Mouse (Mus musculus): ENCODE results near the gene Acadsb. TPM values are rescaled to one million over a fixed set of nuclear protein-coding genes. Genes with fewer than 3 reads are reported as not detected.

Gene Acadsb
- polyA plus RNA-seq, 1 experiment = 0.96 TPM

DNA sequence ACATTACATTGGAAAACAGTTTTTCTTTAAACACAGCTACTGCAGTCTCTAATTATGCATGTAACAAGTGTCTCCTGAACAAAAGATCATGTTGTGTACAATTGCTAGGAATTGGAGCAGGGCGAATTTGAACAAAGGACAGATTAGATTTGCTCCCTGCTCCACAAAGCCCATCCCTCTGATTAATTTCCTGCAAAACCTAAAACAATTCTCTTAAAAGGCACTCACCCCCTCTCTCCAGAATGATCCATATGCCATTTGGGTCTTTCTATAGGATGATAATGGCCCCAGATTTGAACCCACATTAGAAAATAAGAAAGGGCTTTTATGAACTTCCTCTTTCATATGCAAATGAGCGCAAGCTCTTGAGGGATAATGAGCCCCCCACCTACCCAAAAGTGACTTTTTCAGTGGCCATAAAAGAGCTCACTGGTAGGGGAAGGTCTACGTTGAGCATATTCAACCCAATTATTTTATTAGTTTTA is 54.8 kb downstream of the Acadsb start:
- no peak overlapping the region for H3K27ac ChIP-seq (ENCODE audit: insufficient read depth, low read depth, low read length)
- no peaks in the 10 kb centered on the region for H3K4me1 ChIP-seq (ENCODE audit: control insufficient read depth, insufficient read depth, insufficient read length, low read length)
- H3K4me3 ChIP-seq (ENCODE audit: low read depth, low read length) = no peak overlapping the region
- H3K27me3 ChIP-seq (ENCODE audit: control insufficient read depth, insufficient read depth, low read length) = no peaks in the 10 kb centered on the region
- TF ChIP-seq POLR2A (IDR thresholded peaks at IDR 0.05; ENCODE audit: low read depth, low read length) (no peak), CTCF (IDR thresholded peaks at IDR 0.05; ENCODE audit: extremely low read depth, insufficient read length, insufficient replicate concordance, low read depth, low read length) (no peak)
- 67% methylated on average over 3 of the region's 3 CpGs for WGBS
- H3K36me3 ChIP-seq (ENCODE audit: control insufficient read depth, insufficient read depth, low read length) = no peaks in the 10 kb centered on the region

GRCm38 (mm10) chr7:131465735-131466134 is 55.3 kb downstream of the Acadsb start:
- H3K27ac ChIP-seq (ENCODE audit: insufficient read depth, low read depth, low read length) = no peak overlapping the region
- no peaks in the 10 kb centered on the region for H3K27me3 ChIP-seq (ENCODE audit: control insufficient read depth, insufficient read depth, low read length)
- H3K4me1 ChIP-seq (ENCODE audit: control insufficient read depth, insufficient read depth, insufficient read length, low read length) = no peaks in the 10 kb centered on the region
- TF ChIP-seq CTCF (IDR thresholded peaks at IDR 0.05; ENCODE audit: extremely low read depth, insufficient read length, insufficient replicate concordance, low read depth, low read length) (no peak), POLR2A (IDR thresholded peaks at IDR 0.05; ENCODE audit: low read depth, low read length) (no peak)
- 48% methylated on average over 3 of the region's 3 CpGs for WGBS
- no peaks in the 10 kb centered on the region for H3K36me3 ChIP-seq (ENCODE audit: control insufficient read depth, insufficient read depth, low read length)
- H3K4me3 ChIP-seq (ENCODE audit: low read depth, low read length) = no peak overlapping the region

DNA sequence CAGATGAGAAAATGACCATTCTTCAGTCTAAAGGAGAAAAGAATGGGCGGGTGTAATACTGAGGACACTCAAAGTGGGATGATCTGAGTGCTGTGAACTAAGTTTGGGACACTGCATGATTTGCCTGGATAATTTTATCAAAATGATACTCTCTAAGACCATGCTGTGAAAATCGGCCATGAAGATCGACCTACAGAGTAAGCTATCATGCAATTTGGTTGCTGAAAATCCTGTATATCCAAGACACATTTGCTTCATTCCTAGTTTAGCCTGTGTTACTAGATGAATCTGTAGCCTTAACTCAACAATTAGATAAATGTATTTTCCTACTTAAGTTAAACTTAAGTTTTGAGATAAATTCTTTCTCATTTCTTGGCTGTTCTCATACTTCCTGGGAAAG is 56.9 kb downstream of the Acadsb start:
- no peaks in the 10 kb centered on the region for H3K4me1 ChIP-seq (ENCODE audit: control insufficient read depth, insufficient read depth, insufficient read length, low read length)
- TF ChIP-seq POLR2A (IDR thresholded peaks at IDR 0.05; ENCODE audit: low read depth, low read length) (no peak), CTCF (IDR thresholded peaks at IDR 0.05; ENCODE audit: extremely low read depth, insufficient read length, insufficient replicate concordance, low read depth, low read length) (no peak)
- no peaks in the 10 kb centered on the region for H3K36me3 ChIP-seq (ENCODE audit: control insufficient read depth, insufficient read depth, low read length)
- H3K27me3 ChIP-seq (ENCODE audit: control insufficient read depth, insufficient read depth, low read length) = no peaks in the 10 kb centered on the region
- H3K27ac ChIP-seq (ENCODE audit: insufficient read depth, low read depth, low read length) = no peak overlapping the region
- 72% methylated on average over 3 of the region's 3 CpGs for WGBS
- H3K4me3 ChIP-seq (ENCODE audit: low read depth, low read length) = no peak overlapping the region

DNA sequence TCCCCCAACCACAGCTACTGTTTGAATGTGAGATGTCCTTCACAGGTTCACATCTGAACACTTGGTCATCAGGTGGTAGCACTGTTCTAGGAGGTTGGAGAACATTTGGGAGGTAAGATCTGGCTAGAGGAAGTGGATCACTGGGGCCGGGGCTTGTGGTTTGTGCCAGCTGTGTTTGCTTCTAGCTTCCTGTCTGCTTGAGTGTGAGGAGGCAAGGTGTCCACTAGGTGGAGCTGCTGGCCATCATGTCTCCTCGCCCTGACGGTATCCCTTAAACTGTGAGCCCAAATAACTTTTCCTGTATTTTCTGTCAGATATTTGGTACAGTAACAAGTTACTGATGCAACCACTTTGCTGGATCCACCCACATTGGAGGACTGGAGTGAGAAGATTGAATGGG is 59.1 kb downstream of the Acadsb start:
- TF ChIP-seq POLR2A (IDR thresholded peaks at IDR 0.05; ENCODE audit: low read depth, low read length) (no peak), CTCF (IDR thresholded peaks at IDR 0.05; ENCODE audit: extremely low read depth, insufficient read length, insufficient replicate concordance, low read depth, low read length) (peak; percentile 55; the same call in 1 of the 2 replicates)
- no peaks in the 10 kb centered on the region for H3K27me3 ChIP-seq (ENCODE audit: control insufficient read depth, insufficient read depth, low read length)
- 64% methylated on average over 3 of the region's 3 CpGs for WGBS
- H3K27ac ChIP-seq (ENCODE audit: insufficient read depth, low read depth, low read length) = no peak overlapping the region
- no peak overlapping the region for H3K4me3 ChIP-seq (ENCODE audit: low read depth, low read length)
- H3K4me1 ChIP-seq (ENCODE audit: control insufficient read depth, insufficient read depth, insufficient read length, low read length) = no peaks in the 10 kb centered on the region
- no peaks in the 10 kb centered on the region for H3K36me3 ChIP-seq (ENCODE audit: control insufficient read depth, insufficient read depth, low read length)

- H3K27ac ChIP-seq (ENCODE audit: insufficient read depth, low read depth, low read length) = no peak overlapping the region
- 86% methylated on average over 5 of the region's 5 CpGs for WGBS
- no peaks in the 10 kb centered on the region for H3K27me3 ChIP-seq (ENCODE audit: control insufficient read depth, insufficient read depth, low read length)
- H3K4me1 ChIP-seq (ENCODE audit: control insufficient read depth, insufficient read depth, insufficient read length, low read length) = no peaks in the 10 kb centered on the region
- TF ChIP-seq POLR2A (IDR thresholded peaks at IDR 0.05; ENCODE audit: low read depth, low read length) (no peak), CTCF (IDR thresholded peaks at IDR 0.05; ENCODE audit: extremely low read depth, insufficient read length, insufficient replicate concordance, low read depth, low read length) (no peak)
- no peaks in the 10 kb centered on the region for H3K36me3 ChIP-seq (ENCODE audit: control insufficient read depth, insufficient read depth, low read length)
- H3K4me3 ChIP-seq (ENCODE audit: low read depth, low read length) = no peak overlapping the region
Measured at GRCm38 (mm10) chr7:131471551-131471950, 61.1 kb downstream of the Acadsb start.

DNA sequence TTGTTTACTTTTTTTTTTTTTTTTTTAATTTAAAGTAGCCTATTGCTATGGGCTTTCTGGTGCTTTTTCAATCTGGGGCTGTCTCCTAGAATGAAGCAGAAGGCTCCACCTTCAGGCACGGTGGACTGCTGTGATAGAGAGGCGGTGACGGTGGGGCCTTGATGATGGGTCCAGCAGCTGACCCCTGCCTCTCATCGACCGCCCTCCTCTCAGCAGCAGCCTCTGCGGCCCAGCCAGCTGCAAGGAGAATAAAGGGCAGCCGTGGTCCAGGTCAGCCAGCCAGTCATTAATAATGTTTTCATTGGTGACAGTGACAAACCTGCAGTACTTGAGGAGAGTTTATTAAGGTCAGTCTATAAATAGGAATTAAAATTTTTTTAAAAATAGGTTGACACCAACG is 66.7 kb downstream of the Acadsb start:
- no peak for TF ChIP-seq POLR2A (IDR thresholded peaks at IDR 0.05; ENCODE audit: low read depth, low read length)
- no peak for TF ChIP-seq CTCF (IDR thresholded peaks at IDR 0.05; ENCODE audit: extremely low read depth, insufficient read length, insufficient replicate concordance, low read depth, low read length)
- Histone ChIP-seq H3K27ac (ENCODE audit: insufficient read depth, low read depth, low read length) (no peak overlapping the region), H3K4me3 (ENCODE audit: low read depth, low read length) (no peak overlapping the region), H3K4me1 (ENCODE audit: control insufficient read depth, insufficient read depth, insufficient read length, low read length) (no peaks in the 10 kb centered on the region), H3K27me3 (ENCODE audit: control insufficient read depth, insufficient read depth, low read length) (no peaks in the 10 kb centered on the region), H3K36me3 (ENCODE audit: control insufficient read depth, insufficient read depth, low read length) (no peaks in the 10 kb centered on the region)
- 37% methylated on average over 8 of the region's 8 CpGs for WGBS

- H3K4me1 ChIP-seq (ENCODE audit: control insufficient read depth, insufficient read depth, insufficient read length, low read length) = no peaks in the 10 kb centered on the region
- H3K4me3 ChIP-seq (ENCODE audit: low read depth, low read length) = no peak overlapping the region
- WGBS = 93% methylated on average over 5 of the region's 5 CpGs
- H3K27ac ChIP-seq (ENCODE audit: insufficient read depth, low read depth, low read length) = no peak overlapping the region
- TF ChIP-seq POLR2A (IDR thresholded peaks at IDR 0.05; ENCODE audit: low read depth, low read length) (no peak), CTCF (IDR thresholded peaks at IDR 0.05; ENCODE audit: extremely low read depth, insufficient read length, insufficient replicate concordance, low read depth, low read length) (no peak)
- no peaks in the 10 kb centered on the region for H3K27me3 ChIP-seq (ENCODE audit: control insufficient read depth, insufficient read depth, low read length)
- no peaks in the 10 kb centered on the region for H3K36me3 ChIP-seq (ENCODE audit: control insufficient read depth, insufficient read depth, low read length)
Measured at GRCm38 (mm10) chr7:131478403-131478802, 68.0 kb downstream of the Acadsb start.

Other genes starting within 250 kb of the Acadsb start
- 2.0 TPM in 1 of 2 replicates, not detected in the other for gene 5430419D17Rik, start 236.2 kb upstream of the Acadsb start, polyA plus RNA-seq (2012; rRNA removed)
- gene Cuzd1, start 88.3 kb upstream of the Acadsb start, polyA plus RNA-seq (2012; rRNA removed) = 0.09 and 56.5 TPM in 2 replicates
- not detected in 2 replicates for gene Fam24b, start 81.1 kb upstream of the Acadsb start, polyA plus RNA-seq (2012; rRNA removed)
- gene Fam24a, start 76.7 kb upstream of the Acadsb start, polyA plus RNA-seq (2012; rRNA removed) = not detected in 2 replicates
- gene 2310057M21Rik, start 47.8 kb upstream of the Acadsb start, polyA plus RNA-seq (2012; rRNA removed) = 1.3 and 2.1 TPM in 2 replicates
- 35.6 and 37.5 TPM in 2 replicates for gene Pstk, start 39.5 kb upstream of the Acadsb start, polyA plus RNA-seq (2012; rRNA removed)
- gene Ikzf5, start 80 bp upstream of the Acadsb start, polyA plus RNA-seq (2012; rRNA removed) = 2.9 and 6.4 TPM in 2 replicates
- gene Hmx3, start 132.3 kb downstream of the Acadsb start, polyA plus RNA-seq (2012; rRNA removed) = 2.4 and 4.6 TPM in 2 replicates
- gene Hmx2, start 138.2 kb downstream of the Acadsb start, polyA plus RNA-seq (2012; rRNA removed) = 0.52 and 1.2 TPM in 2 replicates
- gene Bub3, start 149.6 kb downstream of the Acadsb start, polyA plus RNA-seq (2012; rRNA removed) = 16.5 and 30.5 TPM in 2 replicates

All from small intestine, adult 2 months (tissue).